Mouse (Mus musculus) limb, embryonic 11.5 days (tissue): ENCODE data around the gene AL607142.1. TPM values are rescaled to one million over a fixed set of nuclear protein-coding genes. Genes with fewer than 3 reads are reported as not detected.

Experiments
- ATAC-seq: fragments of 200-750 bp; cut with Nextera tagmentation; 2 replicates; pipeline ENCODE4 v1.8.0; 2017; ENCODE audit warnings: low read depth; ENCODE audit not compliant: insufficient number of reproducible peaks, low FRiP score, low TSS enrichment
- DNase-seq: peaks from one replicate; pipeline ENCODE4 v3.0.0-alpha.2; 2015; ENCODE audit warnings: low spot score
- H3K27ac ChIP-seq: fragments of 300-500 bp; sonication (generic); replicated peaks from 2 replicates; pipeline ENCODE4 v1.5.1; 2014; ENCODE audit warnings: low read depth, mild to moderate bottlenecking, low read length
- H3K27me3 ChIP-seq: fragments of 300-500 bp; sonication (generic); 2 replicates; pipeline ENCODE4 v1.6.1; 2014; ENCODE audit warnings: mild to moderate bottlenecking, low read length, mixed read lengths; ENCODE audit not compliant: control insufficient read depth, insufficient read depth
- H3K36me3 ChIP-seq: fragments of 300-500 bp; sonication (generic); 2 replicates; pipeline ENCODE4 v1.6.1; 2014; ENCODE audit warnings: mild to moderate bottlenecking, low read length, moderate library complexity, mixed read lengths; ENCODE audit not compliant: control insufficient read depth, insufficient read depth
- H3K4me1 ChIP-seq: fragments of 300-500 bp; sonication (generic); 2 replicates; pipeline ENCODE4 v1.6.1; 2014; ENCODE audit warnings: low read length, mixed read lengths; ENCODE audit not compliant: control insufficient read depth, insufficient read depth
- H3K4me2 ChIP-seq: fragments of 300-500 bp; sonication (generic); 2 replicates; pipeline ENCODE4 v1.6.1; 2014; ENCODE audit warnings: low read depth, mild to moderate bottlenecking, moderate library complexity; ENCODE audit not compliant: severe bottlenecking
- H3K4me3 ChIP-seq: fragments of 300-500 bp; sonication (generic); 2 replicates; pipeline ENCODE4 v1.5.1; 2014; ENCODE audit warnings: low read depth, low read length
- H3K9ac ChIP-seq: fragments of 300-500 bp; sonication (generic); 2 replicates; pipeline ENCODE4 v1.6.1; 2014; ENCODE audit warnings: mild to moderate bottlenecking, low read length
- H3K9me3 ChIP-seq: fragments of 300-500 bp; sonication (generic); 2 replicates; pipeline ENCODE4 v1.6.1; 2016; ENCODE audit warnings: low read length; ENCODE audit not compliant: control insufficient read depth
- WGBS: fragments of 180-500 bp; shearing (Covaris S2); extraction: QIAGEN DNeasy Blood & Tissue Kit; methylation state at CpG from one replicate; pipeline ENCODE4 v1.1.7; 2014; 5-methylcytosine and 5-hydroxymethylcytosine counted together
- polyA plus RNA-seq: library from polyadenylated mRNA; unstranded; fragments of >200 nt; fragmentation: Nextera tagmentation; extraction: Ambion mirVana; gene quantifications from 2 replicates; pipeline ENCODE4 v1.2.1, GENCODE M21; 2014

Gene AL607142.1
- polyA plus RNA-seq, 1 experiment from 2014 or later, result not detected

GRCm38 (mm10) chr4:120141810-120142209, 77.0 kb downstream of the AL607142.1 start:
- no peaks in the 10 kb centered on the region for H3K9me3 ChIP-seq
- DNase-seq (no peak), ATAC-seq (no peak)
- no peak overlapping the region for H3K27ac ChIP-seq
- no peaks in the 10 kb centered on the region for H3K36me3 ChIP-seq
- H3K27me3 ChIP-seq, result no peaks in the 10 kb centered on the region
- H3K4me2 ChIP-seq, result no peak overlapping the region
- H3K4me1 ChIP-seq, result no peaks in the 10 kb centered on the region
- no peak overlapping the region for H3K4me3 ChIP-seq
- 90% methylated on average over 1 of the region's 1 CpGs for WGBS
- no peak overlapping the region; the same call in 1 of the 2 replicates for H3K9ac ChIP-seq

GRCm38 (mm10) chr4:120142905-120143304, 78.1 kb downstream of the AL607142.1 start:
- ATAC-seq (0 out of 2 replicates have a peak, but pooled peaks have one; percentile 15), DNase-seq (no peak)
- Histone ChIP-seq H3K27ac (no peak overlapping the region), H3K4me3 (no peak overlapping the region), H3K4me2 (no peak overlapping the region), H3K9ac (no peak overlapping the region), H3K36me3 (no peaks in the 10 kb centered on the region), H3K27me3 (no peaks in the 10 kb centered on the region), H3K9me3 (no peaks in the 10 kb centered on the region), H3K4me1 (no peaks in the 10 kb centered on the region)
- WGBS, result 84% methylated on average over 9 of the region's 9 CpGs

Other genes with a start within 250 kb of the AL607142.1 start
- 0.13 TPM in 1 of 2 replicates, not detected in the other for gene Edn2, start 96.2 kb downstream of the AL607142.1 start, polyA plus RNA-seq
- gene Foxo6, start 222.4 kb downstream of the AL607142.1 start, polyA plus RNA-seq, result 0.07 and 0.11 TPM in 2 replicates